Mouse (Mus musculus): ENCODE measurements around the gene Cobll1. TPM values are rescaled to one million over a fixed set of nuclear protein-coding genes. Genes with fewer than 3 reads are reported as not detected.
A peak's percentile ranks its signal among the peaks of the same experiment; 100 is the strongest.

The Cobll1 gene
- polyA plus RNA-seq, 1 experiment from 2014 or later = 3.4 TPM

- H3K9me3 ChIP-seq = no peaks in the 10 kb centered on the region
- H3K9ac ChIP-seq = no peak overlapping the region
- H3K27me3 ChIP-seq (replicated peaks) = no peaks in the 10 kb centered on the region
- no peaks in the 10 kb centered on the region for H3K36me3 ChIP-seq (replicated peaks)
- no peak overlapping the region for H3K27ac ChIP-seq
- no peak for ATAC-seq (replicated peaks)
- 86% methylated on average over 5 of the region's 5 CpGs for WGBS
- no peak overlapping the region for H3K4me3 ChIP-seq
- no peak overlapping the region for H3K4me2 ChIP-seq
- H3K4me1 ChIP-seq = no peaks in the 10 kb centered on the region
Measured at GRCm38 (mm10) chr2:65157981-65158651, 81.1 kb downstream of the Cobll1 start.

- no peaks in the 10 kb centered on the region for H3K9me3 ChIP-seq
- no peak overlapping the region for H3K27ac ChIP-seq
- no peak overlapping the region for H3K4me2 ChIP-seq
Measured at GRCm38 (mm10) chr2:65157325-65157724, 81.9 kb downstream of the Cobll1 start.

GRCm38 (mm10) chr2:65148928-65149327 lies 90.3 kb downstream of the Cobll1 start:
- Histone ChIP-seq H3K9ac (no peak overlapping the region), H3K4me3 (no peak overlapping the region), H3K4me1 (no peaks in the 10 kb centered on the region), H3K27ac (no peak overlapping the region), H3K36me3 (replicated peaks) (no peaks in the 10 kb centered on the region), H3K27me3 (replicated peaks) (no peaks in the 10 kb centered on the region), H3K4me2 (no peak overlapping the region), H3K9me3 (no peaks in the 10 kb centered on the region)
- 92% methylated on average over 6 of the region's 6 CpGs for WGBS
- no peak for ATAC-seq (replicated peaks)

More at GRCm38 (mm10) chr2:65157325-65157724, 81.9 kb downstream of the Cobll1 start:
- ATAC-seq (replicated peaks) = no peak
- Histone ChIP-seq H3K4me1 (no peaks in the 10 kb centered on the region), H3K9ac (no peak overlapping the region), H3K36me3 (replicated peaks) (no peaks in the 10 kb centered on the region), H3K27me3 (replicated peaks) (no peaks in the 10 kb centered on the region), H3K4me3 (no peak overlapping the region)
- WGBS = 84% methylated on average over 2 of the region's 2 CpGs

DNA sequence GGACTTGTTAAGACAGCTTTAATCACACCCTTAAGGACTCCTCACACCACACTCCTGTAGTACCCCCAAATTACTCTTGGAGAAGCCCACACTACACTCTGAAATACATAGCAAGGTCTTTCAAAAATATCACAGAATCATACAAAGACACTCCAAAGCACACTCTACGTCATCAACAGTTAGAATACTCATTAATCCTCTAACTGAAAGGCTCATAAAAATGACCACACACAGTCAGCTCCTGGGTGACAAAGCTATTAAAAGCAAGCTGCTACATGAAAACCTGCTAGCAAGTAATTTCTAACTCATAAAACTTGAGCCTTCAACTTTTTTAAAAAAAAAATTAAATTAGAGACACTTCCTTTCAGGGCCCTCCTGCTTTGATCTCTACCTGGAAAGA lies 91.8 kb downstream of the Cobll1 start:
- no peaks in the 10 kb centered on the region for H3K4me1 ChIP-seq
- 64% methylated on average over 1 of the region's 1 CpGs for WGBS
- no peak overlapping the region for H3K4me2 ChIP-seq
- no peaks in the 10 kb centered on the region for H3K9me3 ChIP-seq
- no peak overlapping the region for H3K27ac ChIP-seq
- no peak for ATAC-seq (replicated peaks)
- no peaks in the 10 kb centered on the region for H3K36me3 ChIP-seq (replicated peaks)
- H3K4me3 ChIP-seq = no peak overlapping the region
- H3K27me3 ChIP-seq (replicated peaks) = no peaks in the 10 kb centered on the region
- H3K9ac ChIP-seq = no peak overlapping the region

GRCm38 (mm10) chr2:65145421-65146117 lies 93.6 kb downstream of the Cobll1 start:
- Histone ChIP-seq H3K4me1 (peaks cover under 1% of the 10 kb centered on the region; the same call in 1 of the 2 replicates), H3K4me2 (no peak overlapping the region), H3K9ac (no peak overlapping the region), H3K27me3 (replicated peaks) (no peaks in the 10 kb centered on the region), H3K9me3 (no peaks in the 10 kb centered on the region), H3K27ac (no peak overlapping the region), H3K4me3 (no peak overlapping the region), H3K36me3 (replicated peaks) (no peaks in the 10 kb centered on the region)
- 0 out of 2 replicates have a peak, but pooled peaks have one; percentile 54 for ATAC-seq (replicated peaks)
- 59% methylated on average over 6 of the region's 6 CpGs for WGBS

DNA sequence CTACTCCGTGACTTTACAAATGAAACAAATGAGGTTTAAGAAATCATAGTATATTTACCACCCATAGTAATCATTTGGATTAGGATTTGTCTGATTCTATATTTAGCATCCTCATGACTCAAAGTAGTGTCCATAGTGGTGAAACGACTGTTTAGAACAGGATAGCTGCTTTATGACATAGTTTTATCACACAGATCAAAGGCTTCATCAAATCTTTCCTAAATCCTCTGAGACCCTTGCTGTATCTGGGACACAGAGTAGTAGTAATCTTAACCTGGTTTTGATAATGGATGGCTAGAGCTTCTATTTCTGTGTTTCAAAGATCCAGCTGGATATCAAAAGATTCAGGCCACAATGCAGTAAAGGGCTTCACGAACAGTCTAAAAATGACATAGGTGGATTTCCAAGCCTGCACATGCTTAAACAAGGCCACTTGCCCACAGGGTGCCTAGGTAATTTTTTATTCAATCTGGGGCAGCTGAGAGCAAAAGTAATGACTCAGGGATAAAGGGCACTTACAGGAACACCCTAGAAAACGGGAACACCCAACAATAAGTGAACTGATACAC lies 98.0 kb downstream of the Cobll1 start:
- H3K36me3 ChIP-seq (replicated peaks) = no peaks in the 10 kb centered on the region
- no peak overlapping the region for H3K27ac ChIP-seq
- WGBS = 69% methylated on average over 4 of the region's 4 CpGs
- peaks cover 4% of the 10 kb centered on the region; the same call in 1 of the 2 replicates for H3K4me1 ChIP-seq
- no peak overlapping the region for H3K9ac ChIP-seq
- no peak overlapping the region for H3K4me2 ChIP-seq
- no peak overlapping the region for H3K4me3 ChIP-seq
- H3K27me3 ChIP-seq (replicated peaks) = no peaks in the 10 kb centered on the region
- H3K9me3 ChIP-seq = no peaks in the 10 kb centered on the region
- peak; percentile 55; the same call in 1 of the 2 replicates for ATAC-seq (replicated peaks)

DNA sequence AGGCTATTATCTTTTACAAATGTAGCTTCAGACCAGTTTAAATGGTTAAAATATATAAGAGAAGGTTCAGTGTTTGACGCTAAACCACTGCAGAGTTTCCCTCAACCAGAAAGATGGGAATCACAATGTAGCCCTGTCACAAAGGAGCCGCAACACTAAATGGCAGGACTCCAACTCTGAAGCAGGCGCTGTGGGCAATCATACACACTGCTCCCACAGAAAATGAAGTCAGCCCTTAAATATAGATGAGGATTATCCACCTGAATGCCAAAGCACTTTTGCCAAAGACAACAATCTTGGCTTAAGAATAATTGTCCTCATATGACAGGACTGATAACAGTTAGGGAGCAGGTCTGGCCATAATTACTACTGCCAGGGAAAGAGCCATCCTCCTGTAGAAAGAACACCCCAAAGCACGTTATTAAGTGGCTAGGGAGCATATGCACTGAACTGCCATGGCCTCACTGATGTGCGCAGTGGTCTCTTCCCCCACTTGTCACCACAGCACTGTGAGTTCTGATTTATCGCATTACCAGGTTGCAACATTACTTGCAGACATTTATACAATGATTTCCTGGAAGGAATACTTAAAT lies 98.8 kb downstream of the Cobll1 start:
- ATAC-seq (replicated peaks) = peak; percentile 83
- WGBS = 46% methylated on average over 6 of the region's 6 CpGs
- H3K4me3 ChIP-seq = no peak overlapping the region

GRCm38 (mm10) chr2:65139606-65140329 lies 99.4 kb downstream of the Cobll1 start:
- Histone ChIP-seq H3K27ac (0 out of 2 replicates have a peak overlapping the region, but pooled peaks have one; percentile 5), H3K9ac (no peak overlapping the region), H3K9me3 (no peaks in the 10 kb centered on the region), H3K36me3 (replicated peaks) (no peaks in the 10 kb centered on the region), H3K4me2 (no peak overlapping the region), H3K4me1 (peaks cover 4% of the 10 kb centered on the region; the same call in 1 of the 2 replicates), H3K4me3 (no peak overlapping the region), H3K27me3 (replicated peaks) (no peaks in the 10 kb centered on the region)
- ATAC-seq (replicated peaks) = peak; percentile 57
- 81% methylated on average over 4 of the region's 4 CpGs for WGBS

More for the DNA sequence above, 98.8 kb downstream of the Cobll1 start:
- Histone ChIP-seq H3K4me1 (peaks cover 4% of the 10 kb centered on the region; the same call in 1 of the 2 replicates), H3K27me3 (replicated peaks) (no peaks in the 10 kb centered on the region), H3K27ac (no peak overlapping the region), H3K36me3 (replicated peaks) (no peaks in the 10 kb centered on the region), H3K9me3 (no peaks in the 10 kb centered on the region), H3K9ac (no peak overlapping the region), H3K4me2 (no peak overlapping the region)

- WGBS = 81% methylated on average over 5 of the region's 5 CpGs
- ATAC-seq (replicated peaks) = no peak
- Histone ChIP-seq H3K9ac (no peak overlapping the region), H3K4me1 (peaks cover 4% of the 10 kb centered on the region; the same call in 1 of the 2 replicates), H3K4me2 (no peak overlapping the region), H3K27ac (no peak overlapping the region), H3K27me3 (replicated peaks) (no peaks in the 10 kb centered on the region), H3K36me3 (replicated peaks) (no peaks in the 10 kb centered on the region), H3K4me3 (no peak overlapping the region), H3K9me3 (no peaks in the 10 kb centered on the region)
Measured at GRCm38 (mm10) chr2:65138992-65139391, 100.2 kb downstream of the Cobll1 start.

GRCm38 (mm10) chr2:65126141-65126783 lies 112.9 kb downstream of the Cobll1 start:
- Histone ChIP-seq H3K9ac (no peak overlapping the region), H3K9me3 (no peaks in the 10 kb centered on the region), H3K4me2 (no peak overlapping the region), H3K27me3 (replicated peaks) (no peaks in the 10 kb centered on the region), H3K27ac (no peak overlapping the region), H3K4me3 (no peak overlapping the region), H3K36me3 (replicated peaks) (no peaks in the 10 kb centered on the region), H3K4me1 (peaks cover 6% of the 10 kb centered on the region; the same call in 1 of the 2 replicates)
- ATAC-seq (replicated peaks) = peak; percentile 63; the same call in 1 of the 2 replicates
- WGBS = 31% methylated on average over 12 of the region's 12 CpGs

DNA sequence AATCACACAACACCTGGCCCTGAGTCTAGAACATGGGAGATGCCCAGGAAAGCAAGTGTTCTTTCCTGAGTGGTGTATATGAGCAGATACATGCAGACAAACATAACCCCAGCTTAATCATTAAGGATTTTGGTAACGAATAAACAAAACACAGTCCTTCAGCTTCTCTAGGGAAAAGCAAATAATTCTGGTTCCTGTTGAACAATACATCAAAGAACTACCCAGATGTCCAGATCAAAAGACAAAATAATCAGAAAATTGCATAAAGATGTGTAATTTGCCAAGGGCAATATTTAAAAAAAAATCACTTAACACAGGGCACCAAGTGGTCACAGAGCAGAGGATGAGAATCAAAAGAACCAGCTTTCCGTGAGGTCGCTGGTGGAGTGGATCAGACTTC lies 115.5 kb downstream of the Cobll1 start:
- no peaks in the 10 kb centered on the region for H3K27me3 ChIP-seq (replicated peaks)
- H3K4me3 ChIP-seq = no peak overlapping the region
- no peak overlapping the region for H3K4me2 ChIP-seq
- no peaks in the 10 kb centered on the region for H3K36me3 ChIP-seq (replicated peaks)
- no peak overlapping the region for H3K27ac ChIP-seq
- H3K9ac ChIP-seq = no peak overlapping the region
- ATAC-seq (replicated peaks) = no peak
- H3K9me3 ChIP-seq = no peaks in the 10 kb centered on the region
- peaks cover 6% of the 10 kb centered on the region; the same call in 1 of the 2 replicates for H3K4me1 ChIP-seq
- 74% methylated on average over 3 of the region's 3 CpGs for WGBS
